Mouse (Mus musculus) gastrocnemius, adult 18-20 months (tissue): ENCODE measurements around the gene Ccdc160. TPM values are rescaled to one million over a fixed set of nuclear protein-coding genes. Genes with fewer than 3 reads are reported as not detected.

Experiments
- DNase-seq: peaks from one replicate; pipeline ENCODE4 v3.0.0; 2021; ENCODE audit warnings: low spot score
- long read RNA-seq, 2 experiments: library from polyadenylated mRNA; stranded (forward); transcript quantifications; one replicate each; pipeline ENCODE4 v2.0.0; 2021
- total RNA-seq, 2 experiments: library from RNA; stranded (reverse); gene quantifications; 2 replicates each; pipeline ENCODE4 v1.2.3; 2021

The Ccdc160 gene
- under 1 TPM in 1 of 2 experiments, not detected in 1; 0.30 TPM for total RNA-seq
- long read RNA-seq, experiment 1, result 0 reads
- long read RNA-seq, experiment 2, result 0 reads

- peak; percentile 10 for DNase-seq
Observed at GRCm38 (mm10) chrX:52790980-52791593, at the start of gene Ccdc160. Gene Ccdc160 (plus strand): TSS chrX:52791200.

GRCm38 (mm10) chrX:52743781-52744180, 47.2 kb upstream of the Ccdc160 start:
- DNase-seq, result no peak

- DNase-seq, result no peak
Observed at GRCm38 (mm10) chrX:52744201-52745051, 46.6 kb upstream of the Ccdc160 start.

- DNase-seq, result no peak
Observed at GRCm38 (mm10) chrX:52745462-52745861, 45.5 kb upstream of the Ccdc160 start.

- DNase-seq, result no peak
Observed at GRCm38 (mm10) chrX:52745917-52746316, 45.1 kb upstream of the Ccdc160 start.

- DNase-seq, result no peak
Observed at GRCm38 (mm10) chrX:52746849-52747248, 44.2 kb upstream of the Ccdc160 start.

GRCm38 (mm10) chrX:52753491-52754085, 37.4 kb upstream of the Ccdc160 start:
- DNase-seq, result no peak

GRCm38 (mm10) chrX:52757164-52757563, 33.8 kb upstream of the Ccdc160 start:
- DNase-seq, result no peak

GRCm38 (mm10) chrX:52759232-52759631, 31.8 kb upstream of the Ccdc160 start:
- DNase-seq, result no peak

GRCm38 (mm10) chrX:52760191-52760945, 30.6 kb upstream of the Ccdc160 start:
- no peak for DNase-seq

GRCm38 (mm10) chrX:52762221-52762620, 28.8 kb upstream of the Ccdc160 start:
- no peak for DNase-seq

GRCm38 (mm10) chrX:52775973-52776372, 15.0 kb upstream of the Ccdc160 start:
- peak; percentile 6 for DNase-seq

- no peak for DNase-seq
Observed at GRCm38 (mm10) chrX:52777671-52778070, 13.3 kb upstream of the Ccdc160 start.

GRCm38 (mm10) chrX:52783898-52784297, 7.1 kb upstream of the Ccdc160 start:
- DNase-seq, result no peak

- DNase-seq, result no peak
Observed at GRCm38 (mm10) chrX:52791944-52792719, 1.1 kb downstream of the Ccdc160 start.

- DNase-seq, result no peak
Observed at GRCm38 (mm10) chrX:52792861-52793260, 1.9 kb downstream of the Ccdc160 start.

GRCm38 (mm10) chrX:52795816-52796215, 4.8 kb downstream of the Ccdc160 start:
- DNase-seq, result no peak

GRCm38 (mm10) chrX:52797031-52797625, 6.1 kb downstream of the Ccdc160 start:
- DNase-seq, result no peak

- DNase-seq, result no peak
Observed at GRCm38 (mm10) chrX:52798255-52798654, 7.3 kb downstream of the Ccdc160 start.

GRCm38 (mm10) chrX:52799566-52799965, 8.6 kb downstream of the Ccdc160 start:
- DNase-seq, result no peak
